Mouse (Mus musculus) stomach, embryonic 16.5 days (tissue): ENCODE measurements around the gene Ctrb1. TPM values are rescaled to one million over a fixed set of nuclear protein-coding genes. Genes with fewer than 3 reads are reported as not detected.
A peak's percentile ranks its signal among the peaks of the same experiment; 100 is the strongest.
"Not testable (repeated sequence)": the region's sequence is repeated elsewhere in the genome, so short reads cannot be mapped to it uniquely, and the experiment has no call there.

Source experiments
- ATAC-seq: fragments of 200-750 bp; cut with Nextera tagmentation; 2 replicates; pipeline ENCODE4 v1.8.0; 2017; ENCODE audit warnings: moderate number of reproducible peaks, moderate TSS enrichment; ENCODE audit not compliant: insufficient read depth, low FRiP score
- H3K27ac ChIP-seq: fragments of 300-500 bp; sonication (generic); 2 replicates; pipeline ENCODE4 v1.5.1; 2014; ENCODE audit warnings: low read length
- H3K27me3 ChIP-seq: fragments of 300-500 bp; sonication (generic); 2 replicates; pipeline ENCODE4 v1.6.1; 2014; ENCODE audit warnings: low read length, control low read depth, mixed read lengths; ENCODE audit not compliant: control insufficient read depth, insufficient read depth
- H3K36me3 ChIP-seq: fragments of 300-500 bp; sonication (generic); 2 replicates; pipeline ENCODE4 v1.6.1; 2014; ENCODE audit warnings: low read length; ENCODE audit not compliant: control insufficient read depth, insufficient read depth
- H3K4me1 ChIP-seq: fragments of 300-500 bp; sonication (generic); 2 replicates; pipeline ENCODE4 v1.6.1; 2014; ENCODE audit warnings: low read length, control low read depth, mixed read lengths; ENCODE audit not compliant: control insufficient read depth, insufficient read depth
- H3K4me2 ChIP-seq: fragments of 300-500 bp; sonication (generic); 2 replicates; pipeline ENCODE4 v1.6.1; 2014; ENCODE audit warnings: low read depth, low read length, mixed read lengths
- H3K4me3 ChIP-seq: fragments of 300-500 bp; sonication (generic); replicated peaks from 2 replicates; pipeline ENCODE4 v1.5.1; 2014; ENCODE audit warnings: mild to moderate bottlenecking, low read length
- H3K9ac ChIP-seq: fragments of 300-500 bp; sonication (generic); 2 replicates; pipeline ENCODE4 v1.6.1; 2014; ENCODE audit warnings: low read length
- H3K9me3 ChIP-seq: fragments of 300-500 bp; sonication (generic); replicated peaks from 2 replicates; pipeline ENCODE4 v1.6.1; 2016; ENCODE audit warnings: low read length, control low read depth; ENCODE audit not compliant: control insufficient read depth
- WGBS: fragments of 180-500 bp; shearing (Covaris S2); extraction: QIAGEN DNeasy Blood & Tissue Kit; methylation state at CpG from one replicate; pipeline ENCODE4 v1.1.7; 2014; 5-methylcytosine and 5-hydroxymethylcytosine counted together
- polyA plus RNA-seq: library from polyadenylated mRNA; unstranded; fragments of >200 nt; fragmentation: Nextera tagmentation; extraction: Ambion mirVana; gene quantifications from 2 replicates; pipeline ENCODE4 v1.2.1, GENCODE M21; 2015

Ctrb1 gene
- polyA plus RNA-seq, 1 experiment from 2014 or later = 3,754 TPM

- H3K9me3 ChIP-seq = no peaks in the 10 kb centered on the region
- H3K27ac ChIP-seq = no peak overlapping the region
- H3K27me3 ChIP-seq = no peaks in the 10 kb centered on the region
- H3K4me3 ChIP-seq = no peak overlapping the region
- H3K36me3 ChIP-seq = no peaks in the 10 kb centered on the region
- peaks cover 11% of the 10 kb centered on the region; the same call in 1 of the 2 replicates for H3K4me1 ChIP-seq
- no peak overlapping the region for H3K4me2 ChIP-seq
- 90% methylated on average over 3 of the region's 3 CpGs for WGBS
- ATAC-seq = no peak
- no peak overlapping the region for H3K9ac ChIP-seq
Measured at GRCm38 (mm10) chr8:111650651-111651050, 40.2 kb downstream of the Ctrb1 start.

GRCm38 (mm10) chr8:111648834-111649233 lies 42.0 kb downstream of the Ctrb1 start:
- no peak overlapping the region for H3K9ac ChIP-seq
- H3K4me1 ChIP-seq = peaks cover 11% of the 10 kb centered on the region; the same call in 1 of the 2 replicates
- no peaks in the 10 kb centered on the region for H3K27me3 ChIP-seq
- no peak overlapping the region for H3K27ac ChIP-seq
- H3K4me2 ChIP-seq = no peak overlapping the region
- no peak for ATAC-seq
- no peak overlapping the region for H3K4me3 ChIP-seq
- 73% methylated on average over 2 of the region's 2 CpGs for WGBS
- H3K9me3 ChIP-seq = no peaks in the 10 kb centered on the region
- H3K36me3 ChIP-seq = no peaks in the 10 kb centered on the region

DNA sequence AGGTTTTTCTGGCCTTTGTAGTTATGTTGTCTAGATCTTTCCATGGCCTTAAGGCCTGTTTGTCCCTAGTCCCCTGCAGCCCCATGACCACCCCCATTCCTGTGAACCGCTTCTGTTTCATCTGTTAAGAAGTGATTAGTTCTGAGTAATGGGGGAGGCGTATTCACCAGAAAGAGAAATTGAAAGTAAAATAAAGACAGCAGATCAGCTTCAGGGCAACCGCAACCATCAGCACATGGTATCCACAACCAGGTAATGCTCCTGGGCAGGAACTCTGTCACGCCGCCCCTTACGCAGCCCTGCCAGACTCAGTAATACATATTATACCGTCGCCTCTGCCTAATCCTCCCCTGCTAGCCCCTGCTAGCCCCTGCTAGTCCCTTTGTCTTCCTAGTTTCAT lies 45.1 kb downstream of the Ctrb1 start:
- Histone ChIP-seq H3K4me1 (peaks cover 19% of the 10 kb centered on the region; the same call in 1 of the 2 replicates), H3K9me3 (no peaks in the 10 kb centered on the region), H3K36me3 (no peaks in the 10 kb centered on the region), H3K4me2 (no peak overlapping the region), H3K4me3 (no peak overlapping the region), H3K27me3 (no peaks in the 10 kb centered on the region), H3K9ac (no peak overlapping the region), H3K27ac (no peak overlapping the region)
- 94% methylated on average over 8 of the region's 8 CpGs for WGBS
- no peak for ATAC-seq

DNA sequence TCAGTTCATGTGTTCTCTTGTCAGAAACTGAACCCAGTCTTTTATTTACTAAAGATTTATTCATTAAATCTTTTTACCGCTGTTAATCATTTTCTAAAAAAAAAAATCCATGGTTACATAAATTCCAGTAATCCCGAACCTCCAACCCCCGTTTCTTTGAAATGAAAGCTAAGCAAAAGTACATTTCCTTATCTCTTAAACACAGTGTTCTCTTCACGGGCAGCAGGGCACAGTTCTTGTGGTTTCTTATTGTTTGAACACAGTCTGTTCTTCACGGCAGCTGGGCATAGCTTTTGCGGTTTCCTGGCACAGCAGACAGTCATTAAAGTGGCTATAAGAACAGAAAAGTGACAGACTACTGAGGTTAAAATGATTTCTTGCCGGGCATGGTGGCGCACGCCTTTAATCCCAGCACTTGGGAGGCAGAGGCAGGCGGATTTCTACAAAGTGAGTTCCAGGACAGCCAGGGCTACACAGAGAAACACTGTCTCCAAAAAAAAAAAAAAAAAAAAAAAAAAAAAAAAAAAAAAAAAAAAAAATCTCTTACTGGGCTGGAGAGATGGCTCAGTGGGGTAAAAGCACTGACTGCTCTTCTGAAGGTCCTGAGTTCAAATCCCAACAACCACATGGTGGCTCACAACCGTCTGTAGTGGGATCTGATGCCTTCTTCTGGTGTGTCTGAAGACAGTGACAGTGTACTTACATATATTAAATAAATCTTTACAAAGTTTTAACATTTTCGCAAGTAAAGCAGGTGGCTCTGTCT lies 46.3 kb downstream of the Ctrb1 start:
- H3K36me3 ChIP-seq, H3K27me3 ChIP-seq, H3K9me3 ChIP-seq, ATAC-seq: not testable (repeated sequence)
- WGBS = 44% methylated on average over 12 of the region's 12 CpGs
- Histone ChIP-seq H3K4me1 (peaks cover 19% of the 10 kb centered on the region; the same call in 1 of the 2 replicates), H3K9ac (peak overlapping the region; percentile 85; the same call in 1 of the 2 replicates), H3K4me3 (peak overlapping the region; percentile 67), H3K4me2 (peak overlapping the region; percentile 57), H3K27ac (peak overlapping the region; percentile 94)

DNA sequence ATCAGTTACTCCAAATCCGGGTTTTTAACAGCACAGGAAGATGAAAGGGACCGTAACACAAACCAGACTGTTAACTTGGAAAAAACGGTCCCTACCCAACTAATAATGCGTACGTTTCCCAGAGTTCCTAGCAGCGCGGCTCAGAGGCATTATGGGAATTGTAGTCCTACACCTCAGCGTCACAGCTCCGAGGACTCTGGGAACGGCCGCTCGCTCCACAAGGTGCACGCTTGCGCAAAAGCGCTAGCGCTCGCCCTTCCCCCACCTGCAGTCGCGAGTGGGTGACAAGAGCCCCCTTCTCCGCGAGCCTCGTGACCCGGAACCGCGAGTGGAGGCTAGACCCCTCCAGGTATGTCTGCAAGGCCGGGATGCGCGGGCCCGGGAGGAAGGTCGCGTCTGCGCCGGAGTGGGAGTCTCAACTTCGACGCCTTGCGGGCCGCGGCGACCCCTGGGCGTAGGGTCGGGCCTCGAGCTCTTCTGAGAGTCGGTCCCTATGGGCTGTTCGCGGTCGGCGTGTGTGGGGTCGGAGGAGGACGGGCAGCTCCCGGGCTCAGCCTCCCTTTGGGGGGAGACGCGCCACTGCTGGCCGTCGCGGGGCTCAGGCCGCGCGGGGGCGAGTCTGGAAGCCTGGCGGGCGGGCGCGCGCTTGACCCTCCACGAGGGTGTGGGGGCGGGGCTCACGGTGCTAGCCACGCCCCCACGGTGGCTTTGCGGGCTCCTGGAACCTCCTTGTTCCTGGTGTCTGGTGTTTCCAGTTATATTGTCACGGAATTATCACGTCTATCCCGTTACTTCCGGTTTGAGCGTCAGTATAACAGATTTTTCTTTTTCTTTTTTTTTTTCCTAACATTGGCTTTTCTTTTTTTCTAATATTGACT lies 47.3 kb downstream of the Ctrb1 start, which contains the start of gene Zfp1:
TSS of gene Zfp1 (plus strand) at position 138 of the 878 bp plus-strand sequence.
- Histone ChIP-seq H3K27me3 (no peaks in the 10 kb centered on the region), H3K27ac (peak within 1 kb of the TSS; percentile 94), H3K9ac (peak within 1 kb of the TSS; percentile 85), H3K4me1 (peaks cover 12% of the 10 kb centered on the region; the same call in 1 of the 2 replicates), H3K4me2 (peak within 1 kb of the TSS; percentile 57), H3K4me3 (peak within 1 kb of the TSS; percentile 67), H3K36me3 (no peaks in the 10 kb centered on the region), H3K9me3 (no peaks in the 10 kb centered on the region)
- ATAC-seq = peak; percentile 97
- WGBS = under 1% methylated on average over 74 of the region's 75 CpGs

GRCm38 (mm10) chr8:111642939-111643263 lies 47.9 kb downstream of the Ctrb1 start:
- H3K9ac ChIP-seq = peak overlapping the region; percentile 64
- H3K4me1 ChIP-seq = peaks cover 8% of the 10 kb centered on the region; the same call in 1 of the 2 replicates
- H3K4me3 ChIP-seq = peak overlapping the region; percentile 67
- ATAC-seq = peak; percentile 19; the same call in 1 of the 2 replicates
- H3K36me3 ChIP-seq = no peaks in the 10 kb centered on the region
- peak overlapping the region; percentile 57 for H3K4me2 ChIP-seq
- 6% methylated on average over 5 of the region's 5 CpGs for whole genome bisulfite sequencing
- H3K27ac ChIP-seq = peak overlapping the region; percentile 94
- no peaks in the 10 kb centered on the region for H3K27me3 ChIP-seq
- H3K9me3 ChIP-seq = no peaks in the 10 kb centered on the region

- H3K27me3 ChIP-seq = no peaks in the 10 kb centered on the region
- 0 out of 2 replicates have a peak, but pooled peaks have one; percentile 6 for ATAC-seq
- peak overlapping the region; percentile 57 for H3K4me2 ChIP-seq
- WGBS = 31% methylated on average over 5 of the region's 5 CpGs
- H3K4me3 ChIP-seq = peak overlapping the region; percentile 67
- H3K27ac ChIP-seq = peak overlapping the region; percentile 94
- H3K9ac ChIP-seq = peak overlapping the region; percentile 64
- peaks cover 8% of the 10 kb centered on the region; the same call in 1 of the 2 replicates for H3K4me1 ChIP-seq
- H3K36me3 ChIP-seq = no peaks in the 10 kb centered on the region
- no peaks in the 10 kb centered on the region for H3K9me3 ChIP-seq
Measured at GRCm38 (mm10) chr8:111642496-111642895, 48.3 kb downstream of the Ctrb1 start.

GRCm38 (mm10) chr8:111641064-111641463 lies 49.7 kb downstream of the Ctrb1 start:
- no peaks in the 10 kb centered on the region for H3K9me3 ChIP-seq
- no peaks in the 10 kb centered on the region for H3K36me3 ChIP-seq
- ATAC-seq = no peak
- no peak overlapping the region for H3K4me2 ChIP-seq
- H3K27ac ChIP-seq = no peak overlapping the region
- 89% methylated on average over 2 of the region's 2 CpGs for WGBS
- no peak overlapping the region for H3K4me3 ChIP-seq
- H3K27me3 ChIP-seq = no peaks in the 10 kb centered on the region
- H3K9ac ChIP-seq = no peak overlapping the region
- H3K4me1 ChIP-seq = peaks cover 8% of the 10 kb centered on the region; the same call in 1 of the 2 replicates

DNA sequence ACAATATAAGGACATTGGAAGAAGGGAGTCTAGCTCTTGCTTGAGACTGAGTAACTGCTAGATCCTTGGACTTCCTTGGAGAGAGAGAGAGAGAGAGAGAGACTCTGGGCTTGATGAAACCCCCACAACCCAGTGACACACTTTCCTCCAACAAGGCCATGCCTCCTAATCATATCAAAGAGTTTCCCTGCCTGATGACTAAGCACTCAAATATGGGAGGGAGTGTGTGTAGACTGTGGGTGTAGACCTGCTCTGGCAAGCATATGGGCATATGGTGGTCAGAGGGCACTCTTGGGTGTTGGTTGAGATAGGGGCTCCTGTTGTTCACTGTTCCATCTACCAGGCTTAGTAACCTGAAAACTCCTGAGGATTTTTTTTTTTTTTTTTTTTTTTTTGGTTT lies 52.7 kb downstream of the Ctrb1 start:
- no peak overlapping the region for H3K4me3 ChIP-seq
- peak; percentile 74 for ATAC-seq
- H3K27me3 ChIP-seq = no peaks in the 10 kb centered on the region
- no peak overlapping the region for H3K4me2 ChIP-seq
- no peaks in the 10 kb centered on the region for H3K36me3 ChIP-seq
- no peak overlapping the region for H3K27ac ChIP-seq
- H3K9ac ChIP-seq = no peak overlapping the region
- H3K4me1 ChIP-seq = peaks cover 8% of the 10 kb centered on the region; the same call in 1 of the 2 replicates
- no peaks in the 10 kb centered on the region for H3K9me3 ChIP-seq
